Mouse (Mus musculus) neural tube, embryonic 10.5 days (tissue): ENCODE results near the gene Lyrm7.
A peak's percentile ranks its signal among the peaks of the same experiment; 100 is the strongest.
"Not testable (repeated sequence)": the region's sequence is repeated elsewhere in the genome, so short reads cannot be mapped to it uniquely, and the experiment has no call there.

Experiments used
- DNase-seq: peaks from one replicate; pipeline ENCODE4 v3.0.0-alpha.2; 2017; ENCODE audit warnings: low spot score; ENCODE audit errors: extremely low spot score

Lyrm7 gene

DNA sequence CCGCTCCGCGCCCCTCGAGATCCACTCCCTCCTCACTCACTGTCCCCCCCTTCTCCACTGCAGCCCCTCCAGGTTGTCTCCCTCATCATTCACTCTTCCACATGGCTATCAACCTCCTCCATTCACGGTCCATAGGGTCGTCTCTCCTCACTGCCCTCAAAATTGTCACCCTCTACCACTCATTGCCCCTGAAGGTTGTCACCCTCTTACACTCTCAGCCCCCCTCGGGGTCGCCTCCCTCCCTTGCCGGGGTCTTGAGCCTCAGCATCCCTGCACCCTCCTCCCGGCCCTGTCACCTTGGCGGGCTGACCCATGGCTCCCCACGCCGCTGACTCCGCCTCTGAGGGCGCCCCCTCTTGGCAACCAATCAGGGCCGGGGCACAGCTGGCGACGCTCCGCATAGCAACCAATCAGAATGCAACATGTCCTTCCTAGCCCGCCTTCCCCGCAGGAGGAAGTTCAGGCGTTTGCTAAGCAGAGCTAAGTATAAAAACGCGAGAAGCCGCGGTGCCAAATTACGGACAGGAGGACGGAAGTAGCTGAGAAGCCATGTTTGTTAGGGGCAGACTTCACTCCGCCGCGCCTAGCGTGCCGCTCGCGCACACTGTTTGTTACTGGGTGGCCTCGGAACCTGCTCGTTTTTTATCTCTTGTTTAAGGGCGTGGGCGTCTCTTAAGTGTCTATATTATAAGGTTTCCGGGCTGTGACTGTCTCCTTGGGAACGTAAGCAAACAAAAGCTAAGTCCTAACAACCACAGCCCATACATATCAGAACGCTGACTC lies at the start of gene Lyrm7:
Gene Lyrm7, minus strand, starts transcription at position 661 of the 783 bp plus-strand sequence.
- peak; percentile 93 for DNase-seq

GRCm38 (mm10) chr11:54910081-54910665 lies 49.5 kb upstream of the Lyrm7 start:
- no peak for DNase-seq

GRCm38 (mm10) chr11:54909273-54909672 lies 48.6 kb upstream of the Lyrm7 start:
- no peak for DNase-seq

- no peak for DNase-seq
These were observed 46.5 kb upstream of the Lyrm7 start for GRCm38 (mm10) chr11:54907259-54907658.

- DNase-seq, result no peak
These were observed 45.8 kb upstream of the Lyrm7 start for GRCm38 (mm10) chr11:54906466-54906865.

DNA sequence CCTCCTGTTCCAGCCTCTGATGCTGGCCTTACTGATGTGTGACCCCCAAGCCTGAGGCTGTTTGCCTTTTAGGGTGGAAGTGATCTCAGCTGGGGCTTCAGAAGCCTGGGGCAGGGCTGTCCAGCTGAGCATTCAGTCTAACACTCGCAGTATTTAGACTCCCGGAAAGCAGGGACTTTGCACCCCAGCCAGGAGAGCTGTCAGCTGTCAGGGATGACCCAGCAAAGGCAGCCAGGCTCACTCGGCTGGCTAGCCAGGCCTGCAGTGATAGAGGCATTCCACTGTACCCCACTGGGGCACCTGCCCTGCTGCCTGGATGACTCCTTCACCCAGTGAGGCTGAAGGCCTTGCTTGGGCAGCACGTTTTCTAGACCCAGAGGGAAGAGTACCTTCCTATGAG lies 45.2 kb upstream of the Lyrm7 start:
- no peak for DNase-seq

DNA sequence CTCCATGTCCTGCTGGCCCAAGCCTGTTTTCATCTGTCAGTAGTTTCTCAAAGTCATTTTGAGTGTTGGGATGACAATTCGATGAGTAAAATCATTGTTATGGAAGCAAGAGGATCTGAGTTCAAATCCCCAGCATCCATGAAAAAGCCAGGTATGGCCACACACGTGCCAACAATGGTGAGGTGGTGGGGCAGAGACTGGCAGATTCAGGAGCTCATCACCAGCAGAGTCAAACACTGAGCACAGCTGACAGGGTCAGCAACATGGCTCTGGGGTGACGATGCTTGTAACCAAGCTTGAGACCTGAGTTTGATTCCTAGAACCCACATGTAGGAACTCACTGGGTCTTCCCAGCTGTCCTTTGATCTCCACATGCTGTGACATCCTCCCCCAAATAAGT lies 44.4 kb upstream of the Lyrm7 start:
- no peak for DNase-seq

- DNase-seq, result peak; percentile 33
These were observed 43.4 kb upstream of the Lyrm7 start for GRCm38 (mm10) chr11:54903940-54904706.

- no peak for DNase-seq
These were observed 42.6 kb upstream of the Lyrm7 start for GRCm38 (mm10) chr11:54903339-54903738.

DNA sequence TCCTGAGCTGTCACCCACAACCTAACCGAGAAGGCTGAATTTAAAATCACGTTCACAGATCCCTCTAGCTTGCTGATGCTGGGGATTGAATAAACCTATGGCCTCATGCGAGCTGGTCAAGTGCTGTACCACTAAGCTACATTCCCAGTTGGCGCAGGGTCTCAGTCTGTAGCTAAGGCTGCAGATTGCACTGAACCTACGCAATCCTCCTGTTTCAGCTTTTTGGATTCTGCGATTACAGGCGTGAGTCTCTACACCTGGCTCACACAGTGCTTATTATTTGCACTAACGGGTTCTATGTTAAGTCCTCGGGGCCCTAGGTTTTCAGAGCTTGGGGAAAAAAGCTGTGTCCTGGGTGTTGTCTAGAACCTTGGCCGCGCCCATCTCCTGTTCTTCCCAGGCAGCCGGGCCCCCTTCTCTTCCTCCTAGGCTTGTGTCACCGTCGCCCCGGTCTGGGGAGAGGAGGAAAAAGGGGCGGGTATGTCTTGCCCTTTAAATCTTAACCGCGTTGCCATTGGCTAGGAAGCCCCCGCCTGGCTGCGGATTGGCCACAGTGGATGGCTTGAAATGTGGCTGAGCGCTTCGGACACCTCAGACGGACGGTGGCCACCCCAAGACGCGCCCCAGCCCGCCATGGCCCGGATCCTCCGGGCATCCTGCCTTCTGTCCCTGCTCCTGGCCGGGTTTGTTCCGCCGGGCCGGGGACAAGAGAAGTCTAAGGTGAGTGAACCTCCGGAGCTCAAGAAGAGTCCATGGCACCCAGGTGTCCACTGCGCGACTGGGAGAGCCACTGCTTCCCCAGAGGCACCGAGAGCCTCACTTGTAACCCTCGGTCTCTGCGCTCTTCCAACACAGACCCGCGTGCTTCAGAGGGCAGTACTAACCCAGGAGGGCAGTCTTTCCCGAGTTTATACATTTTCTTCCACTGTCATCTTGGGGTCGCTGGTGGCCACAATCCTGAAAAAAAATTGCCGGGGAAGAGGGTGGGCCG lies 41.9 kb upstream of the Lyrm7 start, which contains the start of gene Gpx3:
Gene Gpx3, plus strand, starts transcription at position 121 of the 991 bp plus-strand sequence.
- peak; percentile 77 for DNase-seq

GRCm38 (mm10) chr11:54899657-54900056 lies 38.9 kb upstream of the Lyrm7 start:
- DNase-seq, result no peak

- DNase-seq, result no peak
These were observed 36.8 kb upstream of the Lyrm7 start for GRCm38 (mm10) chr11:54897470-54897869.

DNA sequence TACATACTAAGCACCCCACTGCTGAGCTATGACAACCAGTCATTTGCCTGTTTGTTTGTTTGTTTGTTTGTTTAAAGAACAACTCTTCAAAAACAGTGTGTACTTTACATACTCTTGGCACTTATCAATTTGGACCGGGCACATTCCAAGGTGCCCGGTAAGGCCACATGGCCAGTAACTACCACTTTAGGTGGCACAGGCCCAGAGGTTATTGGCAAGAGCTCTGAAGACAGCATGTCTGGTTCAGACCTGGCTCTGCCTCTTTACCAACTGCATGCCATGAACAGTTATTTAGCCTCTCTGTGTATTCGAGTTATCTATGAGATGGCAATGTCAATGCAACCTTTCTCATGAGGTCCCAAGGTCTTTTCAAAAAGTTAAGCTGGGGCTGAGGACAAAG lies 35.9 kb upstream of the Lyrm7 start:
- DNase-seq, result not testable (repeated sequence)

DNA sequence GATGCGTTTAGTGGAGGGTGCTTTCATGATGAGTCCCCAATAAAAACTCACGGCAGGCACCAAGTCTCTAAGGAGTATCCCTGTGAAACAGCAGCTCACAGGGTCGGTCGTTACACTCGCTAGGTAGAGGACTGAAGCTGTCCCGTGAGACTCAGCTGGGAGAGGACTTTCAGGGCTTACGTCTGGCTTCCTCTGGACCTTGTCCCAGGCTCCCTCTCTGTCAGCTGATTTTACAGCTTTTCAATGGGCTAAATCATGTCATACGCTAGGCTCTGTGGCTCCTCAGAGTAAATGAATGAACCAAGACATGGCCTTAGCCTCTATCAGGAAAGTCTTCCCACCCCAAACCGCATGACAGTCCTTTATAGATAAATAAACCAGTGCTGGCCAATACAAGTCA lies 33.9 kb upstream of the Lyrm7 start:
- DNase-seq, result no peak

DNA sequence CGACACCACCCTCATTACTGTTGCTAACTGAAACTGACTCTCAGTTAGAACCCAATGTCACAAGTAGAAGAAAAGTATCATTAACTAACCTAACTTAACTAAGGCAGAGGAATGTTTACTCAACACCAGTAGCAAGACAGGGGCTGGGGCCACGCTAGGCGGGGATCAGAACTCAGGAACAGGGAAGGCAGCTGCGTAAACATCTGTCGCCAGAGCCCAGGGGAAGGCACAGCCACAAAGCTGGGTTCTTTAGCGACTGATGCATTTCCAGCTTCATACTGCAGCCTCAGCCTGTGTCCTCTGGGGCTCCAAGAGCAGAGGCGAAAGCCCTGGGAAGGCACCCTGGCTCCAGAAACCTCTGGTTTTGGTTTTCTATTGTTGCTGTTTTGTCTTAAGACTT lies 31.4 kb upstream of the Lyrm7 start:
- no peak for DNase-seq

GRCm38 (mm10) chr11:54891341-54891740 lies 30.6 kb upstream of the Lyrm7 start:
- DNase-seq, result no peak

DNA sequence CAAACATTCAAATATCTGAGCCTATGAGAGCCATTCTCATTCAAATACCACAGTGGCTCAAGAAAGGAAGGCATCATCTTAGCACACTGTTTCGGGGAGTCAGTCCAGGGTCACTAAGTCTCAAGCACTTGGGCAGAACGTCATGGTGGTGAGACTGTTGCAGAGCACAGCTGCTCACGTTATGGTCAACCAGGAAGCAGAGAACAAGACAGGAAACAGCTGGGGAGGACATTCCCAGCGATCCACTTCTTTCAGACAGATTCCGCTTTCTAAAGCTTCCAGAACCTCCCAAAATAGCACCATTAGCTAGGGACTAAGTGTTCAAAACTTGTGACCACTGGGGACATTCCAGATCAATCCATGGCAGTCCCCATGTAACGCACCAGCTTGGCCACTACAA lies 27.2 kb upstream of the Lyrm7 start:
- DNase-seq, result no peak

DNA sequence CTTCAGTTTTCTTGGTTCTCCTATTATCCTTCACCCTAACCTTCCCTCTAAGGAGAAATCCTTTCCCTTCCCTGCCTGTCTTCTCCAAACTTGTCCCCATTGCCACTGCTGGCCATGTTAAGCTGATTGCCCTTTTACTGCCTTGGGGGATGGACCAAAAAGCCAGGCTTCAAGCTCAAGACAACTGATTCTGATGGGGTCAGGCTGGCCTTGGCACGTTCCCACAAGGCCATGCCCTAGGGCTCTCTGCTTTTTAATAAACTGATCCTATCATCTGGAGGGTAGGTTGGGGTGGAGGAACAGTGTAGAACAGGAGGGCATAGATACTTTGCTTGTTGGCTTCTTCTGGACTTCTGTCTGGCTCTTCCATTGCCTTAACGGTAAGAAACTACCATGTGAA lies 24.7 kb upstream of the Lyrm7 start:
- DNase-seq, result no peak

DNA sequence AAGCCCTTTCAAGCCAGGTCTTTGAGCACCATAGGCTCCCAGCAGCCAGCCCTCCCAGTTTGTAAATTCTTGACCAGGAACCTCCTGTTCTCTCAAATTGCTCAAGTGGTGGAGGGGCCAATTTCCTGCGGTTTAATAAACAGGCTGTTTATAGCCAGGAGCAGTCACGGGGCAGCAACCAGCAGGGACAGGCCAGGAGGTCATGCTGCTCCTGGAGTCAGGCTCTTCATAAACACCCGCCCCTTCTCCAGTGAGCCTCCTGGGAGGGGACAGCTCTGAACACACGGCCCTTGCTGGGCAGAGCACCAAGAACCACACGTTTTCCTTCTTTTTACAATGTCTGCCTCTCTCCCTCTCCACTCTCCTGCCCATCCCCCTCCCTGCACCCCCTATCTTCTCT lies 24.2 kb upstream of the Lyrm7 start:
- DNase-seq, result no peak

DNA sequence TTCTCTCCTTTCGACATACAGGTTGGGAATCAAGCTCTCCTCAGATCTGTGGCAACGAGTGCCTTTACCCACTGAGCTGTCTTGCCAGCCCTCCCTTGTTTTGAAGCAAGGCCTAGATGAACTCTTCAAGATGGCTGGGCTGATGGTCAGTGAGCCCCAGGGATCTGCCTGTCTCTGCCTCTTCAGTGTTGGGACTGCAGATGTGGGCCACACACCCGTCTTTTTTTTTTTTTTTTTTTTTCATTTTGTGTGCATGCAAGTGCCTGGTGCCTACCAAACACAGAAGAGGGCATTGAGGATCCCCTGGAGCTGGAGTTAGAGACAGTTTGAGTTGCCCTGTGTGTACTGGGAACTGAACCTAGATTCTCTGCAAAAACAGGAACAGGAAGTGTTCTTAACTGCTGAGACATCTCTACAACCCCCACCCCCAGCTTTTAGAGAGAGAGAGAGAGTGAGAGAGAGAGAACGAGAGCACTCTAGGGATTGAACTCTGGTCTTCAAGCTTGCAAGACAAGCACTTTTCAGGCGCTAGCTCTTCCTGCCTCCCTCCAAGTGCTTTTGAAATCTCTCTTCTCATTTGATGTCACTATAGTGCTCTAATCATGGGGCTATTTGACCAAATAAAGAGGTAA lies 23.6 kb upstream of the Lyrm7 start:
- DNase-seq, result no peak

- no peak for DNase-seq
These were observed 22.0 kb upstream of the Lyrm7 start for GRCm38 (mm10) chr11:54882671-54883070.
